Comparison of ENCODE assay signal across 19 mouse cellular contexts in the genomic region with DNA sequence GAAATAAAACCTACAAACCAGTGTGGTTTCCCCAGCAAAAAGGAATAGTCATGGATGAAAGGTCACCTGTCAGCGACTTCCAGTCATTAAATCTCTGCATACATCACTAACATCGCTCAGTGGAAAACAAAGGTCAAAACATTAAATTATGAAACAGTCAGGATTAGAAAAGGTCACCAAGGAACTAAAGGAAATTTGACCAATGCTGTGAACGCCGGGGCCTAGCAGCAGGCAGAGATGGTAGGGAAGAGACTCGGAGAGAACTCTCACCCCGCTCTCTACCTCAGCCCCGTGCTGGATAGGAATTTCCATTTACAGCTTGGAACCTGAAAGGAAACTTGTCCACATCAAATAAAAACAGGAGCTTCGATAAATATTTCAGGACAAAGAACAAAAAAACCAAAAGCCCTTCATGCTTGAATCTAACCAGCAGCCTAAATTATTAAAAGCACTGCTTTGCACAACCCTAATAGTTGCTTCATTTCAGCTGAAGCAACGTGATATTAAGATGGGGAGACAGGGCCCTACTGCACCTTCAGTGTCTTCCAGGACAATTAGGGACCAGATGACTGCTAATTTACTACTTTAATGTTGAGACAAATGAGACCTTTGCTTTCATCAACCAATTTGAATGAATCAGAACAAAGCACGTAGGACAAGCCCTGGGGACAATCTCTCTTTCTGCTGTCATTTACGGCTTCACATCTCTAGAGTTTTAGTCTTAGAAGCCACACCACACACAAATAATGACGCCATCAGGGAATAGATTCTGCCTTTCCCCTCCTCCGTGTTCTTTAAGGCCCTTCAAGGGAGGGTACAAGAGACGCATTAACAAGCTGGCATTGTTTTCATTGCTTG.
DNase-seq lines count a peak whose midpoint lies in the region; ATAC-seq and TF ChIP-seq lines count a peak whose summit lies in the region.
"Had no signal": no experiment of that assay in that cellular context is flagged by ENCODE, and none has a peak within 500 bp of the region (broad histone marks: within the 10 kb centered on the region; RNA-seq: fewer than 3 reads in every experiment).

No protein-coding gene starts in this region.

- no peak for TF ChIP-seq CTCF in midbrain, postnatal 0 days (IDR thresholded peaks at IDR 0.05)

- H3K9me3 ChIP-seq in embryonic facial prominence, embryonic 14.5 days (ENCODE audit: control insufficient read depth, low read length) = no peaks in the 10 kb centered on the region
- no peaks in the 10 kb centered on the region for H3K9me3 ChIP-seq in embryonic facial prominence, embryonic 10.5 days
- no peaks in the 10 kb centered on the region for H3K9me3 ChIP-seq in midbrain, postnatal 0 days (ENCODE audit: low read length)
- H3K9me3 ChIP-seq: embryonic facial prominence, embryonic 15.5 days; forebrain, embryonic 10.5 days; hindbrain, embryonic 15.5 days had no signal

- no peak overlapping the region for H3K4me3 ChIP-seq in embryonic facial prominence, embryonic 14.5 days (ENCODE audit: low read depth, low read length)
- H3K4me3 ChIP-seq in embryonic facial prominence, embryonic 10.5 days = no peak overlapping the region
- H3K4me3 ChIP-seq in midbrain, postnatal 0 days (ENCODE audit: low read depth, low read length) = no peak overlapping the region
- H3K4me3 ChIP-seq: embryonic facial prominence, embryonic 15.5 days; forebrain, embryonic 10.5 days; hindbrain, embryonic 15.5 days had no signal

- no peak overlapping the region for H3K9ac ChIP-seq in embryonic facial prominence, embryonic 14.5 days (ENCODE audit: low read depth, low read length)
- H3K9ac ChIP-seq in midbrain, postnatal 0 days (replicated peaks; ENCODE audit: low read length, poor library complexity, severe bottlenecking) = no peak overlapping the region
- H3K9ac ChIP-seq: embryonic facial prominence, embryonic 15.5 days; hindbrain, embryonic 15.5 days; lung, embryonic 14.5 days had no signal

- 0 out of 2 replicates have a peak, but pooled peaks have one; percentile 44 for ATAC-seq in embryonic facial prominence, embryonic 14.5 days (ENCODE audit: low read depth)
- no peak for ATAC-seq in midbrain, postnatal 0 days (ENCODE audit: low FRiP score)
- ATAC-seq in granulocyte monocyte progenitor cell, adult 5-6 weeks (replicated peaks; ENCODE audit: poor library complexity, severe bottlenecking) = no peak

- no peak overlapping the region for H3K27ac ChIP-seq in embryonic facial prominence, embryonic 14.5 days (replicated peaks; ENCODE audit: low read depth, low read length)
- H3K27ac ChIP-seq in embryonic facial prominence, embryonic 10.5 days (replicated peaks) = no peak overlapping the region
- no peak overlapping the region for H3K27ac ChIP-seq in midbrain, postnatal 0 days (ENCODE audit: low read depth, low read length)
- H3K27ac ChIP-seq: embryonic facial prominence, embryonic 15.5 days; forebrain, embryonic 10.5 days; hindbrain, embryonic 15.5 days; macrophage had no signal

- H3K36me3 ChIP-seq in embryonic facial prominence, embryonic 14.5 days (ENCODE audit: control insufficient read depth, insufficient read depth, low read length) = no peaks in the 10 kb centered on the region
- H3K36me3 ChIP-seq in embryonic facial prominence, embryonic 10.5 days (replicated peaks) = no peaks in the 10 kb centered on the region
- no peaks in the 10 kb centered on the region for H3K36me3 ChIP-seq in midbrain, postnatal 0 days (ENCODE audit: insufficient read depth, low read length)
- H3K36me3 ChIP-seq: embryonic facial prominence, embryonic 15.5 days; forebrain, embryonic 10.5 days; hindbrain, embryonic 15.5 days had no signal

- no peak for DNase-seq in embryonic facial prominence, embryonic 14.5 days (ENCODE audit: low spot score)
- no peak for DNase-seq in embryonic facial prominence, embryonic 10.5 days (ENCODE audit: low spot score)
- peak; percentile 11 to 33 for DNase-seq in kidney, postnatal 4 days
- no peak for DNase-seq in kidney, adult 11 months
- DNase-seq in adrenal gland, postnatal 36 days = peak; percentile 46 to 47
- DNase-seq in midbrain, postnatal 0 days (ENCODE audit: low spot score) = peak; percentile 21
- DNase-seq in spleen, postnatal 14 days (ENCODE audit: low spot score in 2 of 2) = no peak
- DNase-seq: cerebellum, adult 9-10 months; heart, adult 11 months; kidney, adult 18-20 months; layer of hippocampus, postnatal 36 days; left cerebral cortex, postnatal 4 days; lung, embryonic 14.5 days; thymus, postnatal 4 days had no signal

- H3K27me3 ChIP-seq in embryonic facial prominence, embryonic 14.5 days (replicated peaks; ENCODE audit: control insufficient read depth, insufficient read depth, low read length) = no peaks in the 10 kb centered on the region
- H3K27me3 ChIP-seq in embryonic facial prominence, embryonic 10.5 days (replicated peaks; ENCODE audit: low read depth, poor library complexity, severe bottlenecking) = no peaks in the 10 kb centered on the region
- no peaks in the 10 kb centered on the region for H3K27me3 ChIP-seq in midbrain, postnatal 0 days (ENCODE audit: insufficient read depth, low read length)
- H3K27me3 ChIP-seq: embryonic facial prominence, embryonic 15.5 days had no signal

- H3K4me2 ChIP-seq in embryonic facial prominence, embryonic 14.5 days (ENCODE audit: low read depth, low read length) = no peak overlapping the region
- H3K4me2 ChIP-seq in midbrain, postnatal 0 days (ENCODE audit: low read depth, low read length, poor library complexity, severe bottlenecking) = no peak overlapping the region
- H3K4me2 ChIP-seq: embryonic facial prominence, embryonic 15.5 days; hindbrain, embryonic 15.5 days; lung, embryonic 14.5 days had no signal

- WGBS in embryonic facial prominence, embryonic 14.5 days = 75% methylated on average over 14 of the region's 14 CpGs
- WGBS in embryonic facial prominence, embryonic 10.5 days = 76% methylated on average over 14 of the region's 14 CpGs
- WGBS in midbrain, postnatal 0 days = 60% methylated on average over 14 of the region's 14 CpGs

- no peaks in the 10 kb centered on the region for H3K4me1 ChIP-seq in embryonic facial prominence, embryonic 14.5 days (ENCODE audit: control insufficient read depth, insufficient read depth, low read length)
- H3K4me1 ChIP-seq in embryonic facial prominence, embryonic 10.5 days = peaks cover 6% of the 10 kb centered on the region; the same call in 1 of the 2 replicates
- H3K4me1 ChIP-seq in midbrain, postnatal 0 days (ENCODE audit: insufficient read depth, low read length) = peaks cover 4% of the 10 kb centered on the region; the same call in 1 of the 2 replicates
- H3K4me1 ChIP-seq: embryonic facial prominence, embryonic 15.5 days had no signal

Comparison
In these comparisons a context has a peak if more than half of its experiments do, and no peak if none do; other contexts are left out.
1. DNase-seq: peak in kidney, postnatal 4 days (2 of 2), adrenal gland, postnatal 36 days (2 of 2) and midbrain, postnatal 0 days (single experiment); none in embryonic facial prominence, embryonic 14.5 days (single experiment), embryonic facial prominence, embryonic 10.5 days (single experiment), kidney, adult 11 months (single experiment) and spleen, postnatal 14 days (0 of 2).